Mouse (Mus musculus) embryonic facial prominence, embryonic 12.5 days (tissue): ENCODE results near the gene St7. TPM values are rescaled to one million over a fixed set of nuclear protein-coding genes. Genes with fewer than 3 reads are reported as not detected.

Source experiments
- ATAC-seq: fragments of 200-750 bp; cut with Nextera tagmentation; 2 replicates; pipeline ENCODE4 v1.8.0; 2017; ENCODE audit not compliant: insufficient number of reproducible peaks, insufficient read depth, low FRiP score, low TSS enrichment
- H3K27ac ChIP-seq: fragments of 300-500 bp; sonication (generic); 2 replicates; pipeline ENCODE4 v1.5.1; 2016; ENCODE audit warnings: mild to moderate bottlenecking
- H3K27me3 ChIP-seq: fragments of 300-500 bp; sonication (generic); 2 replicates; pipeline ENCODE4 v1.6.1; 2016; ENCODE audit warnings: mild to moderate bottlenecking, moderate library complexity
- H3K36me3 ChIP-seq: fragments of 300-500 bp; sonication (generic); 2 replicates; pipeline ENCODE4 v1.6.1; 2016; ENCODE audit warnings: mild to moderate bottlenecking
- H3K4me1 ChIP-seq: fragments of 300-500 bp; sonication (generic); 2 replicates; pipeline ENCODE4 v1.6.1; 2016
- H3K4me2 ChIP-seq: fragments of 300-500 bp; sonication (generic); replicated peaks from 2 replicates; pipeline ENCODE4 v1.6.1; 2016; ENCODE audit warnings: mild to moderate bottlenecking, moderate library complexity
- H3K4me3 ChIP-seq: fragments of 300-500 bp; sonication (generic); 2 replicates; pipeline ENCODE4 v1.5.1; 2016; ENCODE audit warnings: mild to moderate bottlenecking
- H3K9ac ChIP-seq: fragments of 300-500 bp; sonication (generic); 2 replicates; pipeline ENCODE4 v1.6.1; 2016; ENCODE audit warnings: mild to moderate bottlenecking, moderate library complexity
- H3K9me3 ChIP-seq: fragments of 300-500 bp; sonication (generic); 2 replicates; pipeline ENCODE4 v1.6.1; 2016; ENCODE audit warnings: mild to moderate bottlenecking, moderate library complexity
- WGBS: fragments of 180-500 bp; shearing (Covaris S2); methylation state at CpG from one replicate; pipeline ENCODE4 v1.1.7; 2016; 5-methylcytosine and 5-hydroxymethylcytosine counted together
- polyA plus RNA-seq: library from polyadenylated mRNA; unstranded; fragments of >200 nt; fragmentation: Nextera tagmentation; extraction: Ambion mirVana; gene quantifications from 2 replicates; pipeline ENCODE4 v1.2.1, GENCODE M21; 2016

Gene St7
- polyA plus RNA-seq, 1 experiment from 2014 or later = 31.3 TPM

DNA sequence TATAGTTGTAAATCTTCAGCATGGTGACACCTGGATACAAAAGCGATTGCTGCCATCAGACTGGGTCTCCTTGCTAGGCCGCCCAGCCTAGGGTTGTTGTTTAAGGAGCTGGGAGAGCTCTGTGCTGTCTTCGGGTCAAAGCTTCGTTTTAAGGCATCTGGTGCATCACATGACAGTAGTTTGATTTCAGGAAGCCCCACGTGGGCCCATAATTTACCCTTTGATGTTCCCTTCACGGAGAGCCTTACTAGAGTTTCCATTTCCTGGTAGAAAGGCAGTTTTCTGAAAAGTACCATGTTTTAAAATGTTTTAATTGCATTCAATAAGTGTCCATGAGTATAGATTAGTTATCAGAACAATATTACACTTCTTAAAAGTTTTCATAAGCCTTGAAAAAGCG lies 239.1 kb downstream of the St7 start:
- peaks cover 9% of the 10 kb centered on the region; the same call in 1 of the 2 replicates for H3K36me3 ChIP-seq
- no peaks in the 10 kb centered on the region for H3K9me3 ChIP-seq
- whole genome bisulfite sequencing = 67% methylated on average over 7 of the region's 7 CpGs
- no peak overlapping the region for H3K27ac ChIP-seq
- no peaks in the 10 kb centered on the region for H3K27me3 ChIP-seq
- no peak overlapping the region for H3K4me3 ChIP-seq
- H3K9ac ChIP-seq = no peak overlapping the region
- H3K4me1 ChIP-seq = peaks cover 23% of the 10 kb centered on the region
- ATAC-seq = no peak
- H3K4me2 ChIP-seq = no peak overlapping the region

DNA sequence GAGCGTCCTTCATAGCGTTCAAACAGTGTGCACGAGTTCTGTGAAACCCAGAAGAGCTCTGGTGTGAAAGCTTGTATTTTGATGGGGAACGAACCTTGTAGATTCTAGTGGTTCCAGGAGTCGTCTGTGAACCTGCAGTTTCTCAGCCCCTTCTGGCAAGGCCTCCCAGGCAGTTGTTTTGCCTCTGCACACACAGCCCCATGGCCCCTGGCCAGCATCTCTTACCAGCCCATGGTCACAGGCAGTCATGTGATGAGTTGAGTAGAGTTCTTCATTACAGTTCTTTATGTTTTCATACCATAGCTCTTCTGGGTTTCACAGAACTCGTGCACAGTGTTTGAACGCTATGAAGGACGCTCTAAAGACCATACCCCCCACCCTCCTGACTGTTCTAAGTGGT lies 240.1 kb downstream of the St7 start:
- 89% methylated on average over 8 of the region's 8 CpGs for WGBS
- no peaks in the 10 kb centered on the region for H3K27me3 ChIP-seq
- no peak overlapping the region for H3K9ac ChIP-seq
- peaks cover 9% of the 10 kb centered on the region; the same call in 1 of the 2 replicates for H3K36me3 ChIP-seq
- no peak overlapping the region for H3K27ac ChIP-seq
- no peak overlapping the region for H3K4me3 ChIP-seq
- H3K4me2 ChIP-seq = no peak overlapping the region
- peaks cover 19% of the 10 kb centered on the region; the same call in 1 of the 2 replicates for H3K4me1 ChIP-seq
- no peaks in the 10 kb centered on the region for H3K9me3 ChIP-seq
- ATAC-seq = no peak

DNA sequence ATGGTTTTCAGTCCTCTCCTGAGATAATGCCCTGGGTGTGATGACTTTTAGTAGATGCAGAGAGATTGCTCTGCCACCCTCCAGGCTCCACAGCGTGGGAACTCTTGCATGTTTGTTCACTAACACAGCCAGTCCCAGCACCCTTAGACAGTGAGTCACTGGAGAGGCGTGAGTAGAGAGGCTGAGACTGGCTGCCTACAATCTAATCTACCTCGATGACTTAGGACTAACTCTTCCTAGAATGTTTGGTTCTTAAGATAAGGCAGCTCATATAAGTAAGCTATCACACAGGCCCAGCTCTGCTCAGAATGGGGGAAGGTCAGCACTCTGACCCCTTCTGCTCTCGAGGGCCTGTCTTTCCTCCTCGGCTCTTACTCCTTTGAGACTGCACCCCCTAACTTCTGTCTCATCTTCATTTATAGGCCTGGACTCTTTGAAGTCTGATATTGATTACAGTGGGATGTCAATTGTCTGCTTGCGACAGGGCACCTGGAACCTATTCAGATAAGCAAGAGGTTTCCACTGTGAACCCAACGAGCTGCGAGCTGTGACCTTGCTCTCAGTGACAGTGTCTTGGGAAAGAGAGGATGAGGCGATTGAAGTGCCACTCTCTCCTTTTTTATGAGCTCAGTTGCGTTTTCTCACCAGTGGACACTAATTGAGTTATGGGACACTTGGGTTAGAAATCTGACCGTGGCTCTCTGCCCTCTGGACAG lies 246.1 kb downstream of the St7 start:
- no peak overlapping the region for H3K4me3 ChIP-seq
- H3K36me3 ChIP-seq = peaks cover 13% of the 10 kb centered on the region; the same call in 1 of the 2 replicates
- no peak overlapping the region for H3K9ac ChIP-seq
- H3K4me1 ChIP-seq = peaks cover 6% of the 10 kb centered on the region; the same call in 1 of the 2 replicates
- 59% methylated on average over 11 of the region's 11 CpGs for WGBS
- ATAC-seq = no peak
- H3K9me3 ChIP-seq = no peaks in the 10 kb centered on the region
- H3K27me3 ChIP-seq = no peaks in the 10 kb centered on the region
- H3K4me2 ChIP-seq = no peak overlapping the region
- no peak overlapping the region for H3K27ac ChIP-seq

DNA sequence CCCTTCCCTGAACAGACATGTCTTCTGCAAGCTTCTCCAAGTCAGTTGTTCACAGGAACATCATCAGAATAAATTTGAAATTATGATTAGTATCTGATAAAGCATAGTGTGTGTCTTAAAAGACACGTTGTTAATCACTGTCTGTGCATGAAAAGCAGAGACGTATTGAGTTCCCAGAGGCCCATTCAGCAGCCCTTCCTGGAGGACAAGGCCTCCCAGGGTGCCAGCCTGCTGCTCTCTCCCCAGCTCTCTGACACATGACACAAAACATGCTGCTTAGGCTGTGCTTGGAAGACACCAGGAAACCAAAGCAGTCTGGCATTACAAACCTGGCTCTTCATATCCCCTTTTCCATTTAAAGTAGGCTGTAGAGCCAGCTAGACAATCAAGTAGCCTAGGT lies 249.2 kb downstream of the St7 start:
- Histone ChIP-seq H3K36me3 (0 out of 2 replicates have a peak, but pooled peaks cover 3% of the 10 kb centered on the region), H3K27ac (no peak overlapping the region), H3K9me3 (no peaks in the 10 kb centered on the region), H3K4me2 (no peak overlapping the region), H3K4me3 (no peak overlapping the region), H3K9ac (no peak overlapping the region), H3K4me1 (peaks cover 9% of the 10 kb centered on the region; the same call in 1 of the 2 replicates), H3K27me3 (no peaks in the 10 kb centered on the region)
- ATAC-seq = no peak
- WGBS = 47% methylated on average over 2 of the region's 2 CpGs

DNA sequence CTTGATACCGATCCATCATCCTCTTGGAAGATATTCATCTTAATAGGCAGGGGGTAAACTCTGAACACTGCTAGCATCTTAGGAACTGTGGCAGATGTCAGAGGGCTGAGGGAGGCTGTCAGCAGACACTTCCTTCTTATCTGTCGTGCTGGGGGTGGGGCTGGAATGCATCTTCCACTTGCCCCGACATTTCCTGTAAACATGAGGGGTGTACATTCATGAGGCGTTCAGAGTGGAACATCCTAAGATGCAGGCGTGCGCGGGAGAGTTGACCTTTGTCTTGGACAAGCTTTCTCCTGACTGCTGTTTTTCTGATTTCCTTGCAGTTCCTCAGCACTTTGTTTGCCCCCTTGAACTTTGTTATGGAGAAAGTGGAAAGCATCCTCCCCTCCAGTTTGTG lies 249.6 kb downstream of the St7 start:
- no peak overlapping the region for H3K27ac ChIP-seq
- WGBS = 64% methylated on average over 7 of the region's 7 CpGs

DNA sequence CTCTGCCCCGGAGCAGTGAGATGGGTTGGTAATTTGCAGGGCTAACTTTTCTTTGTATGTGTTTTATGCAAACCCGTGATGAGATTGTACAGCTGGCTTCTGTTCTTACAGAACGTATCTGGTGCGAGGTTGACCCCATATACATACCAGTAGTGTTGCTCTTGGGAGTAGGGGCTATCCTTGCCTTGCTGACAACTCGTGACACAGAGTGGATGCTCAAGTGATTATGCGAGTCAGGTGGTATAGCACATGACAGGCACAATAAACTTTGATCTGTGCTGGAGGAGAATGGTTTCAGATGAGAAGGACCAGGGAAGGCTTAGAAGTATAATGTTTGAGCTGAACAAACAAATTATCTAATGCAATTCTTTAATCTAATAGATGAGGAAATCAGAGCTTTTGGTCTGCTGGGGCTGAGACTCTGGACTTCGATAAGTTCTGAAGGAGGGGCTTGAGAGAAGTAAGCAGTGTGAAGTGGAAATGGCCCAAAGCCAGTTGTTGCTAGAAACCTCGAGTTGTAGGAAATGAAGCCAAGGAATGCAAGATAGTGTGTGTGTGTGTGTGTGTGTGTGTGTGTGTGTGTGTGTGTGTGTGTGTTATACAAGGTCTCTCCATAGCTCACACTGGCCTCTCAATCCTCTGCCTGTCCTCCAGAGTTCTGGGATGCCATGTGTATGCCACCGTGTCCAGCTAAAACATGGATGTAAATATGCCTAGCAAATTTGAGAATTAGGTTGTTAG lies 251.3 kb downstream of the St7 start:
- H3K36me3 ChIP-seq = no peaks in the 10 kb centered on the region
- H3K9ac ChIP-seq = no peak overlapping the region
- 55% methylated on average over 9 of the region's 9 CpGs for WGBS
- H3K4me1 ChIP-seq = peaks cover 9% of the 10 kb centered on the region; the same call in 1 of the 2 replicates
- no peaks in the 10 kb centered on the region for H3K9me3 ChIP-seq
- H3K27me3 ChIP-seq = no peaks in the 10 kb centered on the region
- no peak overlapping the region for H3K4me2 ChIP-seq
- H3K27ac ChIP-seq = no peak overlapping the region
- H3K4me3 ChIP-seq = no peak overlapping the region
- ATAC-seq = peak; percentile 42; the same call in 1 of the 2 replicates

More for the DNA sequence above, 249.6 kb downstream of the St7 start:
- no peak overlapping the region for H3K9ac ChIP-seq
- H3K4me1 ChIP-seq = peaks cover 9% of the 10 kb centered on the region; the same call in 1 of the 2 replicates
- 0 out of 2 replicates have a peak, but pooled peaks cover 3% of the 10 kb centered on the region for H3K36me3 ChIP-seq
- H3K4me3 ChIP-seq = no peak overlapping the region
- H3K27me3 ChIP-seq = no peaks in the 10 kb centered on the region
- no peak for ATAC-seq
- no peaks in the 10 kb centered on the region for H3K9me3 ChIP-seq
- H3K4me2 ChIP-seq = no peak overlapping the region

DNA sequence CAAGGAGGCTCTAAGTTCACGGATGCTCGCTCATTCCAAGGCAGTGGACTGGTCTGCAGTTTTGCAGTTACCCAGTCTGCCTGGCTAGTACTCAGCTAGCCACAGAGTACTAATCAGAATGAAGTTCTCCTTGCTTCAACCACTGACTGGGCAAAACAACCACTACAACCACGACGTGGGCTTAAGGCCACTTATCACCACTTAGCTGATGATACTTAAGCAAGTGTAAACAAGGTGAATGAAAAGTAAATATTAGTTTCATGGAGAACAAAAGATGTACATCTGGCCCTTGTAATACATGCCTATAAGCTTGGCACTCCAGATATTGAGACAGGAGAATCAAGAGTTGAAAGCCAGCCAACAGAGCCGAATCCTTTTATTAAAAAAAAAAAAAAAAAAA lies 253.7 kb downstream of the St7 start:
- Histone ChIP-seq H3K4me1 (peaks cover 9% of the 10 kb centered on the region; the same call in 1 of the 2 replicates), H3K9me3 (no peaks in the 10 kb centered on the region), H3K4me3 (no peak overlapping the region), H3K27me3 (no peaks in the 10 kb centered on the region), H3K36me3 (no peaks in the 10 kb centered on the region), H3K27ac (no peak overlapping the region), H3K4me2 (no peak overlapping the region), H3K9ac (no peak overlapping the region)
- no peak for ATAC-seq
- WGBS = 74% methylated on average over 5 of the region's 5 CpGs

DNA sequence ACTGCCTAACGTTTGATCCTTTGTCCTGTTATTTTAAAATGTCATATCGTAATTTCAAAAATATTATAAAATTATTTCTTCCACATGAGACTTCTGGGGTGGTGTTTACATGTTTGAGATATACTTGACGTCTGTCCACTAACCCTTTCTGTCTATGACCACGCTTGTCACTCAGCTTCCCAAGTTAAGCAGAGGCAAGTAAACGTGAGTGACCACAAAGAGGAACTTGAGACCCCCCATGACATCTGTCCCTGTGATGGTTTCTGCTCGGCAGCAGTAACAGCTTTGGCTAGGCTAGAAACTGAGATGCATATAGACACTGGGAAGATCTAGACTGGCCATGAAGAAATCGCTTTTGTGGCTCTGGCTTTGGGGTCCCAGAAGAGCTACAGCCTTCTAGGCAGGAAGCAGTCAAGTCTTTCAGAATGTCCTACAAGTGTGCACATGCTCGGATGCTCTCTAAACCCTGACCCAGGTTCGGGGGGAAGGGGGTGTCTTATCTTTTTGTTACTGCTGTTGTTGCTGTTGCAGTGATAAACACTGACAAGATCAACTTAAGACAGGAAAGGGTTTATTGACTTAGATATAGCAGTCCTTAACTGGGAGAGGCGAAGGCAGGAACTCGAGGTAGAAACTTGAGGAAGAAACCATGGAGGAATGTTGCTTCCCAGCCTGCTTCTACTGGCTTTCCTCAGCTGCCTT lies 254.5 kb downstream of the St7 start:
- 72% methylated on average over 11 of the region's 11 CpGs for WGBS
- H3K4me2 ChIP-seq = no peak overlapping the region
- H3K27ac ChIP-seq = no peak overlapping the region
- no peak for ATAC-seq
- no peaks in the 10 kb centered on the region for H3K9me3 ChIP-seq
- no peak overlapping the region for H3K9ac ChIP-seq
- peaks cover 9% of the 10 kb centered on the region; the same call in 1 of the 2 replicates for H3K4me1 ChIP-seq
- H3K27me3 ChIP-seq = no peaks in the 10 kb centered on the region
- H3K36me3 ChIP-seq = no peaks in the 10 kb centered on the region
- no peak overlapping the region for H3K4me3 ChIP-seq

DNA sequence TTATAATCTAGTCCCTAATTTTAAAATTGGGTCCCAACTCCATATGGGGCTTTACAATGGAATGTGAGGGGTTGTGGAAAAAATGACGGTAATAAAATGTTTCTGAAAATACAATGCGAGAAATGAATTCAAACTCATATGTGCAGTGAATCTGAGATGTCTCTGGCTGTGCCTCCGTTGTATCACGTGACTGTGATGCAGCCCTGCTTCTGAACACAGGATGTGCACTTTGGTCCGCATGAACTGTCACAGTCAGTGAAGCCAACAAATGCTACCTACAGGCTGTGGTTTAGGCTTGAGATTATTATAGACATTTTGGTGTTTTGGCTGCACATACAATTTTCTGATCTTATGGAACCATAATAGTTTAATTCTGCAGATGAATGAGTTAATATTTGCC lies 256.4 kb downstream of the St7 start:
- H3K9me3 ChIP-seq = no peaks in the 10 kb centered on the region
- H3K27ac ChIP-seq = no peak overlapping the region
- ATAC-seq = no peak
- H3K9ac ChIP-seq = no peak overlapping the region
- H3K4me2 ChIP-seq = no peak overlapping the region
- no peaks in the 10 kb centered on the region for H3K27me3 ChIP-seq
- H3K4me3 ChIP-seq = no peak overlapping the region
- WGBS = 84% methylated on average over 5 of the region's 5 CpGs
- no peaks in the 10 kb centered on the region; the same call in 1 of the 2 replicates for H3K4me1 ChIP-seq
- H3K36me3 ChIP-seq = no peaks in the 10 kb centered on the region

DNA sequence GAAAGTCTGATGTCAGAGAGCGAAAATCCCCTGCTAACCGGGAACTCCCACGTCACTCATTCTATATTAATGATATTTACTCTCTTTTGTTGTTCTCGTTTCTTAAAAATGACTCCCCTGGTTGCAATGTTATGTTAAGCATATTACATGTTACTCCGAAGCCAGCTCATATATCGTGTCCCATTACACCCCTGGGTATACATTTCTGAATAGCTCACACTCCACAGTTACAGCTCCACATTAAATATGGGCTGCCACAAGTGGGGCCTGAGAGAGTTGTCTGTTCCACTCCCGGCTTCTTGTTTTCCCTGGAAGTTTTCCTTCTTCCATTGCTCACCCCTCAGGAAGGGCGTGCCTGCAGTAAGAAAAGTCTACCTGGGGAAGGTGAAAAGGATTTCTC lies 259.0 kb downstream of the St7 start:
- H3K36me3 ChIP-seq = no peaks in the 10 kb centered on the region
- H3K27ac ChIP-seq = no peak overlapping the region
- no peak overlapping the region for H3K4me3 ChIP-seq
- H3K27me3 ChIP-seq = no peaks in the 10 kb centered on the region
- no peaks in the 10 kb centered on the region for H3K9me3 ChIP-seq
- H3K4me1 ChIP-seq = no peaks in the 10 kb centered on the region
- whole genome bisulfite sequencing = 80% methylated on average over 8 of the region's 8 CpGs
- no peak for ATAC-seq
- H3K4me2 ChIP-seq = no peak overlapping the region
- no peak overlapping the region for H3K9ac ChIP-seq

DNA sequence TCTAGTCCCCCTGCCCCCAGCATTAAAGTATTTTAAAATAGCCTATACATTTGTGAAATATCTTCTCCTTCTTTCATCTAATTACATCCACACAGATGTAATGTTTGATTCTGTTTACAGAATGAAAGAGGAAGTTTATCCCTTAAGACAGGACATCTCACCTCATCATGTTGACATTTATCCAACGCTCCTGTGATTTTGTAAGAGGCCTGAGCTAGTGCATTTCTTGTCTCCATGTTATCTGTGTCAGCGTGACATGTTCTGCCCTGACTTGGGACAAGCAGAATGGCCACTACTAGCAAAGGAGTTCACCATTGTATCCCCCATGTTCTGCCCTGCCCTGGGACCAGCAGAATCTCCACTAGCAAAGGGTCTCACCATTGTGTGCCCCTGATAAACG lies 270.7 kb downstream of the St7 start:
- H3K4me3 ChIP-seq = no peak overlapping the region
- no peaks in the 10 kb centered on the region for H3K27me3 ChIP-seq
- H3K4me2 ChIP-seq = no peak overlapping the region
- WGBS = 87% methylated on average over 3 of the region's 3 CpGs
- no peak overlapping the region for H3K27ac ChIP-seq
- H3K9ac ChIP-seq = no peak overlapping the region
- H3K9me3 ChIP-seq = no peaks in the 10 kb centered on the region
- no peaks in the 10 kb centered on the region for H3K36me3 ChIP-seq
- no peak for ATAC-seq
- no peaks in the 10 kb centered on the region for H3K4me1 ChIP-seq
